Mouse (Mus musculus) A20 (cell line): Measurements from ENCODE around the gene Trappc3l.
"Not testable (repeated sequence)": the region's sequence is repeated elsewhere in the genome, so short reads cannot be mapped to it uniquely, and the experiment has no call there.

Source experiments
- DNase-seq: peaks from one replicate; pipeline ENCODE4 v3.0.0-alpha.2; 2011; ENCODE audit warnings: low read depth, low spot score

Gene Trappc3l

DNA sequence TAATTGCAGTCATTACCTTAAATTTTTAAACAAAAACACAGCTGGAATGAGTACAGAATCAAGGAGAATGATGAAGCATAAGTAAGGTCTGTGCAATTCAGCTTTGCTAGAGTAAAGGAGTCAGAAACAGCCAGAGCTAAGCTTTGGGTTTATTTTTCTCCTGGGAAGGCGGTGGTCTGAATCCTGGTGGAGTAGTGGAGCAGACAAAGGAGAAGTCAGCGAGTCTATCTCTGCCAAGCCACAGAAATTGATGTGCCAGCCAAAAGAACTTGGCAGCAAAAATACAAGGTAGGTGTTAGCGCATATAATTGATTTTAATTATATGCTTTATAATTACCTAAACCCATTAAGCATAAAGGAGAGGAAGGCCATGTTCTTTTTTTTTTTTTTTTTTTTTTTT, at the start of gene Trappc3l:
Gene Trappc3l (plus strand): TSS at position 197 of the 400 bp plus-strand sequence.
- DNase-seq = no peak

DNA sequence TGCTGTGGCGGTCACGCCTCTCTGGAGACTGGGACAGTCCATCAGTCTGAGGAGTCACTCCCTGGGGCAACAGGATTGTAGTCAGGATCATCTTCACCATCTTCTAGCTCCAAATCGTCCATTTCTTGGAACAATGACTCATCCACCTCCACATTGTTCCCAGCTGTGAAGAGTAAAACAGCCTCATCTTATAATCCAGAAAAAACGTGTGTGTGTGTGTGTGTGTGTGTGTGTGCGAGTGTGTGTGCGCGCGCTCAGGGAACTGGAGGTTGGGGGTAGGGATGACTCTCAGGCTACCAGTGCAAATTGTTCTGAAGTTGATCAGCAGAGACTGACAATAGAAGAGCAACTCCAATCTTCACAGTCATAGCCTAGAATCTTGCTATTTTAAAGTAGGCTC, 40.7 kb upstream of the Trappc3l start:
- not testable (repeated sequence) for DNase-seq

DNA sequence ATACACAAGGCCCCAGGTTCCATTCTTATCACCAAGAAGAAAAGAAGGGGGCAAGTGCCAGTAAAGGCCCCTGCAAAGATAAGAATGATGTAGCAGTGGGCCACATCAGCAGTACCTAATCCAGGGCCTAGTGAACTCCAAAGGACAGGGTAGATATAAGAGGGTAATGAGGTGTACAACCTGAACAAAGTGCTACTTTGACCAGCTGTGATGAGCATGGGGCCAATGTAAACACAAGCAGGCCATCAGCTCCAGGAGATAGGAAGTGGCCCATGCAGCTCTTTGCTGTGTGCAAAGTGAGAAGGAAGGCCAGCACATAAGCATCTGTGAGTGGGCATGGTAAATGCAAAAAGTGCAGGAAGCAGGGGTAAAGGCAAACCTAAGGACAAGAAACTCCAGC, 39.0 kb upstream of the Trappc3l start:
- no peak for DNase-seq

- no peak for DNase-seq
These were observed 24.8 kb upstream of the Trappc3l start for GRCm38 (mm10) chr10:34012581-34012980.

DNA sequence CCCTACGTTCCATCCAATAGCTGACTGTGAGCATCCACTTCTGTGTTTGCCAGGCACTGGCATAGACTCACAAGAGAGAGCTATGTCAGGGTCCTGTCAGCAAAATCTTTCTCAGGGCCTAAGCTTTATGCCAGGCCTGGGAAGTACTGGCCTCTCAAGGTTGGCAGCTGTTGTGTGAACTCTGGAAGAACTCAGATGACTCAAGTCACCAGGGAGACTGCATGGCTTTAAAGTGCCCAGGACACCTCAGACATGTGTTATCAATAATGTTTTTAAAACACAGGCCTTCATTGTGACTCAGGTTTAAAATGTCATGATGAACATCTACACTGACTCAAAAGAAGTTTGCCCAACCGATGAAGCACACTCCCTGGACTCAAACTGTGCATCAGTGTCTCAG, 24.2 kb upstream of the Trappc3l start:
- DNase-seq = no peak

GRCm38 (mm10) chr10:34018746-34019301, 18.6 kb upstream of the Trappc3l start:
- DNase-seq = peak; percentile 70

DNA sequence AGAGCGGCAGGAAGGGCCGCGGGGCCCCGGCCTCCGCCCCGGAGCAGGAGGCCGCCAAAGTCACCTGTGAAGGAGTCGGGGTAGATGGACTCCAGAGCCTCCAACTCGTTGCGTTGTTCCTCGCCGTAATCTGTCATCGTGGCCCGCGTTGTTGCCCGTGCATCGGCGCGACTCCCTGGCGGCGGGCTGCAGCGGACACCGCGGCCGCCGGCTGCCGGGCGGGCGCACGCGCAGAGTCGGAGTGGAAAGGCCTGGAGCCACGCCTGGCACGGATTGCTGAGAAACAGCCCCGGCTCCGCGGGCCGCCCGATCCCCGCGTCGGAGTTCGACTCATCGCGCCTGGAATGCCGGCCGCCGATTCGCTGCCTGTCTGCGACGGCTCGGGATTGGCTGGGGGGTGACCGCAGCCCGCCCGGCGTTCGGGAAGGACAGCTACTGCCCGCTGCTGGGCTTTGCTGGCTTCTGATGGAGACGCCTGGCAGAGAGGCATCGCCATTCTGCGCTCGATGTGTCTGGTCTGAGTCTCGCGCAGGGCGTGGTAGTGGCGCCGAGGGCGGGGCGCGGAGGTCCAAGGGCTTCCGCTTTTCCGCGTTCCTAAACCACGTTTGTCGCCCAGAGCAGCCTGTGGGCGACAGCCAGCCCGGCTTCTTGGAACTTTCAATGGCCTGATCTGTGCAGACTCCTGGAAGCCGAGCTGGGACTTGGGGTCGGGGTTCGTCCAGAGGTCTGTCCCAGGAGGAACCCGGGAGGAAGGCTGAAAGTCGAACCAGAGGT, 17.9 kb upstream of the Trappc3l start, which contains the start of gene Rwdd1:
Gene Rwdd1 (minus strand): TSS at position 323 of the 774 bp plus-strand sequence.
- DNase-seq = peak; percentile 98

- peak; percentile 44 for DNase-seq
These were observed 7.1 kb upstream of the Trappc3l start for GRCm38 (mm10) chr10:34030322-34030721.

DNA sequence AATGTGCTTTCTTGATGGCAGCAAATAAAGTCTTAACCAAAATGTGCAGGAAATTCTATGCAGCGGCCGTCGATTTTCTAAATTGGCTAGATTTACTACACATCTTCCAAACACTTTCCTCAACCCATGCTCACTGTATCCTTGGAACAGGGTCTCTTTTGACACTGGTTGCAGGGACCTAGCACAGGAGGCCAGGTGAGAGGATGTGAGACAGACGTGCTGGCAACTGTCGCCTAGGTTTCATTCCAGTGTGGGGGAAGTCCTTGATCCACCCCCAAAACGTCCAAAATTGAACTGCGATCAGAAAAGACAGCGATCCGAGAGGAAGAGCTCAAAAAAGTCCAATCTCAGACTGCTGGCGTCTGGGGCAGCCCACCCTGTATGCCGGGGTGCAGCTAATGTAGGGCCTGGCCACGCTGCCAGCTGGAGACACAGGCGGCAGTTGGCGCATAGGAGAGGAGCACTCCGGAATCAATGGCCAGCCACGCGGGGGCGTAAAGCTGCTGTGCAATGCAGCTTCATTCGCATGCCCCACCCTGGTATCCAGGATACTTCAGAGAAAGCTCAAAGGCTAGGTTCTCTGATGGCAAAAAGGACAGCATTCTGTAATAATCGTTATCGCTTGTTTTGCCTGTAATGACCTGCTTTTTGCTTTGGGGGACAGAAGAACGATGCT, 3.6 kb upstream of the Trappc3l start:
- peak; percentile 22 for DNase-seq

GRCm38 (mm10) chr10:34036587-34036986, 810 bp upstream of the Trappc3l start:
- peak; percentile 57 for DNase-seq

DNA sequence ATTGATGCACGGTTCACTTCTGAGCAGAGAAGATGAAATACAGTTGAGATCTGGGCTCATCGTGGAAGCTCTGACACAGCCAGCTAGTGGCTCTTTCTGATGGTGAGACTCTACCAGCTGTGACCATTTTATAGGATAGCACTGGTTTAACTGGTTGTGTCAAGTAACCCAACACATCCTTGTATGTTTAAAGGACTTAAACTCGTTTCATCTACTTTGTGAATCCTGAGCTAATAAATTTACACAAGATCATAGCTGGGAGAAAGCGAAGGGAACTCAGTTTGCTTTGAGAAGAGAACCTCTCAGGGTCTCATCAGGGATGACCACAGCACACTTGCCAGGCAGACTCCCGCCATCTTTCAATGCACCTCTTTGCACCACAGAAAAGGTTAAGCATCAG, 6.8 kb downstream of the Trappc3l start, which contains the start of gene Calhm4:
Gene Calhm4 (minus strand): TSS at position 101 of the 400 bp plus-strand sequence.
- no peak for DNase-seq

DNA sequence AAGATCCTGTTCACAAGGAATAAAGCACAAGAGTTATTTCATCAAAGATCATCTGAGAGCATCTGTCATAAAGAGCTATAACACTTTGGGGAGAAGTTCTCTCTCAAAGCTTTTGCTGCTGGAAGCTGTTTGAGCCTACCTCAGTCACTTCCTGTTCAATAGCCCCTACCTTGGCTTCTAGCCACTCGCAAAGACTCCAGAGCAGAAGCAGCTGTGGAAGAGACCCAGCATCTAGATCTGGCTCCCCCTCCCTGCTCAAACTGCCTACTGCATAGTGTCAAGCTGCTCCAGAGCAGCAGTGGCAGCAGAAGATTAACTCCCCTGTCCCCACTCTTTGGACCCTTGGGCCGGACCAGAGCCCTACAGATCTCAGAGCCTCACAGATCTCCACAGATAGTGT, 16.6 kb downstream of the Trappc3l start:
- DNase-seq = no peak

- no peak for DNase-seq
These were observed 29.2 kb downstream of the Trappc3l start for GRCm38 (mm10) chr10:34066591-34066990.

GRCm38 (mm10) chr10:34069606-34070005, 32.2 kb downstream of the Trappc3l start:
- DNase-seq = no peak

DNA sequence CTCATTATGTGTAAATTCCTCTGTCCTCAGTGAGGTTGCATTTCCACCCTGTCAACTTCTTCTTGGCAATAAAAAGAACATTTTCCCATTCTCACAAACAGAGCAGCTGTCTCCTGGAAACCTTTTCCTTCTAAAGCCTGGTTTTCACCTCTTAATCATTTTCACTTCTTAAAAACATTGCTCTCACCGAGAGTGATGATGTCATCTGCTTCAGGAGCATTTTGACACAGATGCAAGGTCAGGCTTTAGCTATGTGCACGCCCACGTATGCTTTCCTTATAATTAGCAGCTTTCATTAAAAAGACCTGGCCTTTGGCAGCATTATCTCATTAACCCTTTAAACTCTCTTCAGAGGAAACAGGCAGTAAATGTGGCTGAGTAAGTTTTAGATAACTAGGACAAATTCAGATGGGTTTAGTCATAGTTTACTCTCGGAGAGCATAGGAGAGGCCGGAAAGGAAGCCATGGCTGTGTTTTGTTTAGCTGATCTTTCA, 33.6 kb downstream of the Trappc3l start:
- no peak for DNase-seq

- no peak for DNase-seq
These were observed 34.3 kb downstream of the Trappc3l start for GRCm38 (mm10) chr10:34071650-34072049.

DNA sequence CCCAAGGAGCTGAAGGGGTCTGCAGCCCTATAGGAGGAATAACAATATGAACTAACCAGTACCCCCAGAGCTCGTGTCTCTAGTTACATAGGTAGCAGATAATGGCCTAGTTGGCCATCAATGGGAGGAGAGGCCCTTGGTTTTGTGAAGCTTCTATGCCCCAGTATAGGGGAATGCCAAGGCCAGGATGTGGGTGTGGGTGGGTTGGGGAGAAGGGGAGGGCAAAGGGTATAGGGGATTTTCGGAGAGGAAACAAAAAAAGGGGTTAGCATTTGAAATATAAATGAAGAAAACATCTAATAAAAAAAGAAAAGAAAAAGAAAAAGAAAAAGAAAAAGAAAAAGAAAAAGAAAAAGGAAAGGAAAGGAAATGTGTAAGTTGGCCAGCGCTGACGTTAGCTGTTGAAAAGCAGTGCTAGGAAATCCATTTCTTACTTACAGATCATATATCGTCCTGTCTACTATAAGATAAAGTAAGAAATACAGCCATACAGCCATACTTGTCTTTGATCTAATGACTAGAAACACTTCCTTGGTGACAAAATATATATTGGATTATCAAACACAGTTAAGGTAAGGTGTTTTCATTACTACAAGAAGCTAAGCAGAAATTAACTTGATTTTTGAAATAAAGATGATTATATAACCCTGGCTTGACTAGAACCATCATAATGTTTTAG, 37.3 kb downstream of the Trappc3l start:
- DNase-seq = no peak

DNA sequence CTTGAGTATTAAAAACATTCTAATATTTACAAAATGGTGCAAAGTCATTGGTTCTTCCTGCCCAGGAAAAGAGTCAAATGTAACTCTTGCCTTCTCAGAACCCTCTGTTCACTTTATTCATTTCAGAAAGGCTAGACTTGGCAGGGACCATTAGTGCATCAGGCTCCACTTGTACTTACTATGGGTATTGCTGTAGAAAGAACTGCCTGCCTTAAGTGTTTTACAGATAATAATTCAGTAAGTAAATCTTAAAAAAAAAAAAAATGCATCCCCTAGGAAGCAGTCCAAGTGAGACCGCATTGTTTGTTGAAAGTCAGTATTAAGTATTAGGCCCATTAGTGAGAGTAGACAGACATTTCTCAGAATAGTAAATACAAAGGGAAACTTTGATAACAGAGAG, 49.1 kb downstream of the Trappc3l start:
- no peak for DNase-seq

- no peak for DNase-seq
These were observed 51.1 kb downstream of the Trappc3l start for GRCm38 (mm10) chr10:34088515-34088914.

DNA sequence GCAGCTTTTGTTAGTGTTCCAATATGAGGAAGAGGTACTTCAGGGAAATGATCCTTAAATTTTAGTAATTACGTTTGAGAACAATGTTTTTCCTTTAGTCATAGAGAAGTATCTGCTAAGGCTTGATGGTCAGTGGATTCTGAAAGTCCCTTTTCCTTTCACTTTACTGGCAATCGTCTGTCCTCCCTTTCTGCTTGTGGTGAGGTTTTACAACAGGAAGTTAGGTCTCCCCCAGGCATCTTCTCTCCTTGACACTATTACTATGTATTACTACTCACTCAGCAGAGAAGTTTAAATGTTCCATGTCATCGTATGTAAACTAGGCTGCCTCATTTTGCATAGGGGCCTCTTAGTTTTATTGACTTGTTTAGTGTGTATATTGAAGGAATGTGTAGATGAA, 52.1 kb downstream of the Trappc3l start:
- no peak for DNase-seq

GRCm38 (mm10) chr10:34090481-34090880, 53.1 kb downstream of the Trappc3l start:
- DNase-seq = no peak

DNA sequence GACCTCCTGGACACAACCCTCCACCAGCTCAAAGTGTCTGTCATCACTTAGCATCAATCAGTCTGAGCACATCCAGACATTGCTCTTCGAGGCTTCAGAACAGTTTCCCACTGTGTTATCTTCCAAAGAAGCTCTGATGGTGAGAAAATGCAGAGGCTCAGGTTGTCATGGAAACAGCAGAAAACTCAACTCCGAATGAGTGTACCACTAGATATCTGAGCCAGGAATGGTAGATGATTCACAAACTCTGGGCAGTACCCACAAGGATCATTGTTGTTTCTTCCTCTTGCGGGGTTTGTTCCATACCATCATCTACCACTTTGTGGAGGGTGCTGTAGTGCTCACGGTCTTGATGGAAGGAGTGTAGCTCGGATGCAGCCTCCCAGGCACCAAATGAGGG, 54.5 kb downstream of the Trappc3l start:
- DNase-seq = no peak
